Mouse (Mus musculus) stomach, embryonic 15.5 days (tissue): ENCODE data around the gene Fasl. TPM values are rescaled to one million over a fixed set of nuclear protein-coding genes. Genes with fewer than 3 reads are reported as not detected.

ENCODE experiments used
- ATAC-seq: fragments of 200-750 bp; cut with Nextera tagmentation; 2 replicates; pipeline ENCODE4 v1.8.0; 2017; ENCODE audit warnings: low read depth, moderate number of reproducible peaks, moderate TSS enrichment; ENCODE audit not compliant: insufficient read depth, low FRiP score
- H3K27ac ChIP-seq: fragments of 300-500 bp; sonication (generic); 2 replicates; pipeline ENCODE4 v1.5.1; 2015; ENCODE audit warnings: mild to moderate bottlenecking, inconsistent platforms
- H3K27me3 ChIP-seq: fragments of 300-500 bp; sonication (generic); replicated peaks from 2 replicates; pipeline ENCODE4 v1.6.1; 2015; ENCODE audit warnings: inconsistent platforms
- H3K36me3 ChIP-seq: fragments of 300-500 bp; sonication (generic); 2 replicates; pipeline ENCODE4 v1.6.1; 2015; ENCODE audit warnings: inconsistent platforms
- H3K4me1 ChIP-seq: fragments of 300-500 bp; sonication (generic); 2 replicates; pipeline ENCODE4 v1.6.1; 2015; ENCODE audit warnings: inconsistent platforms
- H3K4me2 ChIP-seq: fragments of 300-500 bp; sonication (generic); 2 replicates; pipeline ENCODE4 v1.6.1; 2015; ENCODE audit warnings: mild to moderate bottlenecking, inconsistent platforms
- H3K4me3 ChIP-seq: fragments of 300-500 bp; sonication (generic); replicated peaks from 2 replicates; pipeline ENCODE4 v1.5.1; 2015; ENCODE audit warnings: inconsistent platforms
- H3K9ac ChIP-seq: fragments of 300-500 bp; sonication (generic); 2 replicates; pipeline ENCODE4 v1.6.1; 2015; ENCODE audit warnings: inconsistent platforms
- H3K9me3 ChIP-seq: fragments of 300-500 bp; sonication (generic); 2 replicates; pipeline ENCODE4 v1.6.1; 2016; ENCODE audit warnings: inconsistent platforms
- WGBS: fragments of 180-500 bp; shearing (Covaris S2); methylation state at CpG from one replicate; pipeline ENCODE4 v1.1.7; 2015; 5-methylcytosine and 5-hydroxymethylcytosine counted together
- polyA plus RNA-seq: library from polyadenylated mRNA; unstranded; fragments of >200 nt; fragmentation: Nextera tagmentation; extraction: Ambion mirVana; gene quantifications from 2 replicates; pipeline ENCODE4 v1.2.1, GENCODE M21; 2015

Gene Fasl
- polyA plus RNA-seq, 1 experiment from 2014 or later = not detected

- H3K27me3 ChIP-seq = no peaks in the 10 kb centered on the region
- H3K27ac ChIP-seq = no peak overlapping the region
- 87% methylated on average over 3 of the region's 3 CpGs for WGBS
- H3K36me3 ChIP-seq = no peaks in the 10 kb centered on the region
- ATAC-seq = no peak
- no peak overlapping the region for H3K9ac ChIP-seq
- no peaks in the 10 kb centered on the region for H3K4me1 ChIP-seq
- H3K9me3 ChIP-seq = no peaks in the 10 kb centered on the region
- no peak overlapping the region for H3K4me3 ChIP-seq
- no peak overlapping the region for H3K4me2 ChIP-seq
Measured at GRCm38 (mm10) chr1:161756547-161756946, 31.7 kb downstream of the Fasl start.

GRCm38 (mm10) chr1:161751311-161751710 lies 37.0 kb downstream of the Fasl start:
- H3K4me3 ChIP-seq = no peak overlapping the region
- H3K4me2 ChIP-seq = no peak overlapping the region
- H3K9ac ChIP-seq = no peak overlapping the region
- H3K36me3 ChIP-seq = no peaks in the 10 kb centered on the region
- ATAC-seq = peak; percentile 84; the same call in 1 of the 2 replicates
- no peaks in the 10 kb centered on the region for H3K9me3 ChIP-seq
- H3K4me1 ChIP-seq = no peaks in the 10 kb centered on the region
- 52% methylated on average over 8 of the region's 8 CpGs for WGBS
- H3K27me3 ChIP-seq = no peaks in the 10 kb centered on the region
- H3K27ac ChIP-seq = no peak overlapping the region

- no peaks in the 10 kb centered on the region for H3K4me1 ChIP-seq
- H3K27ac ChIP-seq = no peak overlapping the region
- H3K4me3 ChIP-seq = no peak overlapping the region
- no peaks in the 10 kb centered on the region for H3K9me3 ChIP-seq
- no peak overlapping the region for H3K9ac ChIP-seq
- no peak overlapping the region for H3K4me2 ChIP-seq
- no peak for ATAC-seq
- WGBS = 60% methylated on average over 8 of the region's 8 CpGs
- no peaks in the 10 kb centered on the region for H3K36me3 ChIP-seq
- H3K27me3 ChIP-seq = no peaks in the 10 kb centered on the region
Measured at GRCm38 (mm10) chr1:161750471-161751041, 37.7 kb downstream of the Fasl start.

- no peaks in the 10 kb centered on the region for H3K36me3 ChIP-seq
- no peaks in the 10 kb centered on the region for H3K9me3 ChIP-seq
- H3K9ac ChIP-seq = no peak overlapping the region
- 83% methylated on average over 6 of the region's 6 CpGs for WGBS
- no peak overlapping the region for H3K4me3 ChIP-seq
- no peak overlapping the region for H3K27ac ChIP-seq
- no peak overlapping the region for H3K4me2 ChIP-seq
- H3K27me3 ChIP-seq = no peaks in the 10 kb centered on the region
- no peak for ATAC-seq
- no peaks in the 10 kb centered on the region for H3K4me1 ChIP-seq
Measured at GRCm38 (mm10) chr1:161748685-161749084, 39.6 kb downstream of the Fasl start.

- WGBS = 36% methylated on average over 8 of the region's 8 CpGs
Measured at GRCm38 (mm10) chr1:161748138-161748537, 40.2 kb downstream of the Fasl start.

GRCm38 (mm10) chr1:161746542-161747302 lies 41.6 kb downstream of the Fasl start:
- H3K36me3 ChIP-seq = no peaks in the 10 kb centered on the region
- no peak overlapping the region for H3K9ac ChIP-seq
- no peaks in the 10 kb centered on the region for H3K27me3 ChIP-seq
- no peak for ATAC-seq
- H3K4me1 ChIP-seq = no peaks in the 10 kb centered on the region
- 80% methylated on average over 25 of the region's 25 CpGs for WGBS
- H3K9me3 ChIP-seq = no peaks in the 10 kb centered on the region
- H3K27ac ChIP-seq = no peak overlapping the region
- no peak overlapping the region for H3K4me2 ChIP-seq
- H3K4me3 ChIP-seq = no peak overlapping the region

More at GRCm38 (mm10) chr1:161748138-161748537, 40.2 kb downstream of the Fasl start:
- Histone ChIP-seq H3K27ac (no peak overlapping the region), H3K9ac (no peak overlapping the region), H3K36me3 (no peaks in the 10 kb centered on the region), H3K4me2 (no peak overlapping the region), H3K27me3 (no peaks in the 10 kb centered on the region), H3K9me3 (no peaks in the 10 kb centered on the region), H3K4me1 (no peaks in the 10 kb centered on the region), H3K4me3 (no peak overlapping the region)
- no peak for ATAC-seq

GRCm38 (mm10) chr1:161744855-161745254 lies 43.4 kb downstream of the Fasl start:
- H3K4me3 ChIP-seq = no peak overlapping the region
- no peaks in the 10 kb centered on the region for H3K4me1 ChIP-seq
- H3K9ac ChIP-seq = no peak overlapping the region
- H3K36me3 ChIP-seq = no peaks in the 10 kb centered on the region
- H3K4me2 ChIP-seq = no peak overlapping the region
- WGBS = 82% methylated on average over 4 of the region's 4 CpGs
- H3K27me3 ChIP-seq = no peaks in the 10 kb centered on the region
- no peaks in the 10 kb centered on the region for H3K9me3 ChIP-seq
- H3K27ac ChIP-seq = no peak overlapping the region
- ATAC-seq = no peak

GRCm38 (mm10) chr1:161744209-161744608 lies 44.1 kb downstream of the Fasl start:
- no peak overlapping the region for H3K4me2 ChIP-seq
- no peaks in the 10 kb centered on the region for H3K36me3 ChIP-seq
- H3K4me3 ChIP-seq = no peak overlapping the region
- H3K27ac ChIP-seq = no peak overlapping the region
- no peaks in the 10 kb centered on the region for H3K27me3 ChIP-seq
- ATAC-seq = no peak; the same call in 1 of the 2 replicates
- 70% methylated on average over 4 of the region's 4 CpGs for WGBS
- H3K4me1 ChIP-seq = no peaks in the 10 kb centered on the region
- H3K9ac ChIP-seq = no peak overlapping the region
- H3K9me3 ChIP-seq = no peaks in the 10 kb centered on the region

GRCm38 (mm10) chr1:161742481-161743267 lies 45.6 kb downstream of the Fasl start:
- WGBS = 79% methylated on average over 16 of the region's 16 CpGs
- H3K9ac ChIP-seq = no peak overlapping the region
- ATAC-seq = no peak

GRCm38 (mm10) chr1:161736848-161737247 lies 51.4 kb downstream of the Fasl start:
- WGBS = 6% methylated on average over 3 of the region's 3 CpGs
- no peaks in the 10 kb centered on the region for H3K9me3 ChIP-seq
- no peak overlapping the region for H3K27ac ChIP-seq
- no peak for ATAC-seq
- H3K27me3 ChIP-seq = no peaks in the 10 kb centered on the region
- H3K4me2 ChIP-seq = no peak overlapping the region
- H3K4me1 ChIP-seq = no peaks in the 10 kb centered on the region
- H3K9ac ChIP-seq = no peak overlapping the region
- H3K36me3 ChIP-seq = no peaks in the 10 kb centered on the region
- H3K4me3 ChIP-seq = no peak overlapping the region

More at GRCm38 (mm10) chr1:161742481-161743267, 45.6 kb downstream of the Fasl start:
- Histone ChIP-seq H3K4me1 (no peaks in the 10 kb centered on the region), H3K4me2 (no peak overlapping the region), H3K9me3 (no peaks in the 10 kb centered on the region), H3K36me3 (no peaks in the 10 kb centered on the region), H3K4me3 (no peak overlapping the region), H3K27me3 (no peaks in the 10 kb centered on the region), H3K27ac (no peak overlapping the region)

GRCm38 (mm10) chr1:161736255-161736654 lies 52.0 kb downstream of the Fasl start:
- WGBS = 80% methylated on average over 3 of the region's 3 CpGs
- H3K4me2 ChIP-seq = no peak overlapping the region
- H3K27me3 ChIP-seq = no peaks in the 10 kb centered on the region
- no peak overlapping the region for H3K9ac ChIP-seq
- H3K27ac ChIP-seq = no peak overlapping the region
- H3K9me3 ChIP-seq = no peaks in the 10 kb centered on the region
- H3K36me3 ChIP-seq = no peaks in the 10 kb centered on the region
- H3K4me3 ChIP-seq = no peak overlapping the region
- H3K4me1 ChIP-seq = no peaks in the 10 kb centered on the region
- ATAC-seq = no peak
